Mouse (Mus musculus): Measurements from ENCODE around the gene Lgr4.

Lgr4 gene

DNA sequence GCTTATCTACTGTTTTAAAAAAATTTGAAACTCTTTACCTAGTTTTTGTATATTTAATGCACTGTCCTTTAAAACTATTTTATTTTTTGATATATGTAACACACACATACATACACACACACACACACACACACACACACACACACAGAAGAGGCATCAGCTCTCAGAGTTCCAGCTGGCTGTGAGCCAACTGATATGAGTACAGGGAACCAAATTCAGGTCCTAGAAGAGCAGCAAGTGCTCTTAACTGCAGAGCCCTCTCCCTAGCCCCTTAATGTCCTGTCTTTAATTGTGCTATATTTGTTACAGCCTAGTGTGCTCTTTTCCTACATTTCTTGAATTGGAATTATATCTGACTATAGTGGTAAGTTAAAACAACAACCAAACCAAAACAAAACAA, 61.8 kb downstream of the Lgr4 start:
- no peak for TF ChIP-seq CTCF (conservative IDR thresholded peaks at IDR 0.05; ENCODE audit: low read length)
- TF ChIP-seq NANOG (IDR thresholded peaks at IDR 0.05; ENCODE audit: borderline replicate concordance, low read length), result no peak
- no peak for TF ChIP-seq POU5F1 (IDR thresholded peaks at IDR 0.05; ENCODE audit: borderline replicate concordance, low read length)
- Histone ChIP-seq H3K4me3 (replicated peaks; ENCODE audit: low read length) (no peak overlapping the region), H3K9me3 (ENCODE audit: low read length) (no peaks in the 10 kb centered on the region), H3K27me3 (ENCODE audit: insufficient read depth, low read length) (no peaks in the 10 kb centered on the region), H3K36me3 (ENCODE audit: insufficient read depth, low read length) (peaks cover 69% of the 10 kb centered on the region), H3K4me1 (replicated peaks; ENCODE audit: low read depth, low read length) (peaks cover 5% of the 10 kb centered on the region; the same call in 1 of the 2 replicates)

DNA sequence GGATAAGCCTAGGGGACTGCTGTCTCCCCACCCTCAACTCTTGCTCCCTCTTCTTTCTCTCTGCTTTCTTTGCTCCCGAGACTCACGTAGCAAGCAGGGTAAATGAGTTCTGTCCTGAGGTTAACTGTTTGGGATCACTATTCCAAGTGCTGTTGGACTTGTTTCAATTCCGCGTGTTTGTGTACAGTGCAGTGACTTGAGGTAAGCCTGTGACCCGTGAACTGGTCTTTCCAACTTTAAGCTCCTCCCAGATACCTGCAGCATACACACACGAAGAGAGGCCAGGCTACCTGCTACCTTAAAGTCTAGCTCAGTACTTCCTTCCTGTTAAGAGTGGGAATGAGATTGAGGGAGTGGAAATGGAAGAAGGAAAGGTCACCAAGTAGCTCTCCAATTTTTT, 66.0 kb downstream of the Lgr4 start:
- Histone ChIP-seq H3K27me3 (ENCODE audit: insufficient read depth, low read length) (no peaks in the 10 kb centered on the region), H3K9me3 (ENCODE audit: low read length) (no peaks in the 10 kb centered on the region), H3K4me1 (replicated peaks; ENCODE audit: low read depth, low read length) (peaks cover 37% of the 10 kb centered on the region), H3K4me3 (replicated peaks; ENCODE audit: low read length) (no peak overlapping the region), H3K36me3 (ENCODE audit: insufficient read depth, low read length) (peaks cover 68% of the 10 kb centered on the region)
- no peak for TF ChIP-seq POU5F1 (IDR thresholded peaks at IDR 0.05; ENCODE audit: borderline replicate concordance, low read length)
- TF ChIP-seq CTCF (conservative IDR thresholded peaks at IDR 0.05; ENCODE audit: low read length), result no peak
- TF ChIP-seq NANOG (IDR thresholded peaks at IDR 0.05; ENCODE audit: borderline replicate concordance, low read length), result no peak

- Histone ChIP-seq H3K27me3 (ENCODE audit: insufficient read depth, low read length) (no peaks in the 10 kb centered on the region), H3K4me1 (replicated peaks; ENCODE audit: low read depth, low read length) (peaks cover 51% of the 10 kb centered on the region), H3K9me3 (ENCODE audit: low read length) (no peaks in the 10 kb centered on the region), H3K4me3 (replicated peaks; ENCODE audit: low read length) (no peak overlapping the region), H3K36me3 (ENCODE audit: insufficient read depth, low read length) (peaks cover 62% of the 10 kb centered on the region)
- TF ChIP-seq CTCF (conservative IDR thresholded peaks at IDR 0.05; ENCODE audit: low read length), result no peak
Measured at GRCm38 (mm10) chr2:109984930-109985329, 67.5 kb downstream of the Lgr4 start.

DNA sequence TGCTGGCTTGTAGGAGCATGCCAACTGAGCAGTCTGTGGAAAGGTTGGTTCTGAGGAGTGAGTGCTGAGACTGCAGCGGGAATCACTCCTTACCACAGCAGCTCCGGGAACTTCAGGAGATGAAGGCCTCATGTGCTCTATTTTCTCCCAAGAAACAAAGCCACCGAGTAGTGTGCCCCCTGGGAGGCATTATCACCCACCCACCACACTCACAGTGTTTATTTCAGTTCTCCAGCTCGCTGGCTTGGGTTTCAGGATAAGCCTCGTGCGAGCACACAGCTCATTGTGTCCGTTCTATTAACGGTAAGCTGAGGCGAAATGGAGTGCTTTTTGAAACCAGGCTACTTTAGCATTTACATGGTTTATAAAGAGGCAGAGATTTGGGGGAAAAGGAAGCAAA, 68.1 kb downstream of the Lgr4 start:
- H3K4me1 ChIP-seq (replicated peaks; ENCODE audit: low read depth, low read length), result peaks cover 57% of the 10 kb centered on the region
- no peaks in the 10 kb centered on the region for H3K27me3 ChIP-seq (ENCODE audit: insufficient read depth, low read length)
- peaks cover 62% of the 10 kb centered on the region for H3K36me3 ChIP-seq (ENCODE audit: insufficient read depth, low read length)
- no peaks in the 10 kb centered on the region for H3K9me3 ChIP-seq (ENCODE audit: low read length)
- no peak for TF ChIP-seq NANOG (IDR thresholded peaks at IDR 0.05; ENCODE audit: borderline replicate concordance, low read length)
- TF ChIP-seq CTCF (conservative IDR thresholded peaks at IDR 0.05; ENCODE audit: low read length), result no peak
- no peak for TF ChIP-seq POU5F1 (IDR thresholded peaks at IDR 0.05; ENCODE audit: borderline replicate concordance, low read length)
- no peak overlapping the region for H3K4me3 ChIP-seq (replicated peaks; ENCODE audit: low read length)

GRCm38 (mm10) chr2:109986036-109986785, 68.8 kb downstream of the Lgr4 start:
- Histone ChIP-seq H3K36me3 (ENCODE audit: insufficient read depth, low read length) (peaks cover 65% of the 10 kb centered on the region), H3K9me3 (ENCODE audit: low read length) (no peaks in the 10 kb centered on the region), H3K27me3 (ENCODE audit: insufficient read depth, low read length) (no peaks in the 10 kb centered on the region), H3K4me1 (replicated peaks; ENCODE audit: low read depth, low read length) (peaks cover 64% of the 10 kb centered on the region), H3K4me3 (replicated peaks; ENCODE audit: low read length) (no peak overlapping the region)
- TF ChIP-seq CTCF (conservative IDR thresholded peaks at IDR 0.05; ENCODE audit: low read length) (no peak), POU5F1 (IDR thresholded peaks at IDR 0.05; ENCODE audit: borderline replicate concordance, low read length) (no peak), NANOG (IDR thresholded peaks at IDR 0.05; ENCODE audit: borderline replicate concordance, low read length) (no peak)

- no peaks in the 10 kb centered on the region for H3K27me3 ChIP-seq (ENCODE audit: insufficient read depth, low read length)
- no peaks in the 10 kb centered on the region for H3K9me3 ChIP-seq (ENCODE audit: low read length)
- TF ChIP-seq POU5F1 (IDR thresholded peaks at IDR 0.05; ENCODE audit: borderline replicate concordance, low read length) (no peak), CTCF (conservative IDR thresholded peaks at IDR 0.05; ENCODE audit: low read length) (no peak), NANOG (IDR thresholded peaks at IDR 0.05; ENCODE audit: borderline replicate concordance, low read length) (no peak)
- H3K36me3 ChIP-seq (ENCODE audit: insufficient read depth, low read length), result peaks cover 54% of the 10 kb centered on the region
- H3K4me1 ChIP-seq (replicated peaks; ENCODE audit: low read depth, low read length), result peaks cover 70% of the 10 kb centered on the region
- H3K4me3 ChIP-seq (replicated peaks; ENCODE audit: low read length), result no peak overlapping the region
Measured at GRCm38 (mm10) chr2:109987946-109988345, 70.5 kb downstream of the Lgr4 start.

DNA sequence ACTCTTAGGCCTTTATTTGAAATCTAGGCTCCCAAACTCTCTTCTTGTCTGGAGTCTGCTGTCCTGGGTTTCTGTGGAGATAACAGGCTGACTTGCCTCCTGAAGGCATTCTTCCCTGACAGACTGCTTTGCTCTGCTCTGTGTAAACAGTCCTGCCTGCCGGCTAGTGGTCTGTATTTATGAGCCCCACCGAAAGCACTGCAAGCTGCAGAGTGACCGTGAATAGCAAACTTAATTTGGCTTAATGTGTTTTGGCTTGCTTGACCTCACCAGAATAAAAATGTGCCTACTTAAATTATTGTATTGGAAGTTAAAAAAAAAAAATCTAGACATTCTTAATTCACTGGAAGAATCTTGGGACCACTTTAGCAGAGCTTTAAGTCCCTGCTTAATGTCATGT, 71.7 kb downstream of the Lgr4 start:
- TF ChIP-seq POU5F1 (IDR thresholded peaks at IDR 0.05; ENCODE audit: borderline replicate concordance, low read length) (no peak), CTCF (conservative IDR thresholded peaks at IDR 0.05; ENCODE audit: low read length) (no peak), NANOG (IDR thresholded peaks at IDR 0.05; ENCODE audit: borderline replicate concordance, low read length) (no peak)
- Histone ChIP-seq H3K27me3 (ENCODE audit: insufficient read depth, low read length) (no peaks in the 10 kb centered on the region), H3K9me3 (ENCODE audit: low read length) (no peaks in the 10 kb centered on the region), H3K36me3 (ENCODE audit: insufficient read depth, low read length) (peaks cover 45% of the 10 kb centered on the region), H3K4me1 (replicated peaks; ENCODE audit: low read depth, low read length) (peaks cover 70% of the 10 kb centered on the region), H3K4me3 (replicated peaks; ENCODE audit: low read length) (no peak overlapping the region)

DNA sequence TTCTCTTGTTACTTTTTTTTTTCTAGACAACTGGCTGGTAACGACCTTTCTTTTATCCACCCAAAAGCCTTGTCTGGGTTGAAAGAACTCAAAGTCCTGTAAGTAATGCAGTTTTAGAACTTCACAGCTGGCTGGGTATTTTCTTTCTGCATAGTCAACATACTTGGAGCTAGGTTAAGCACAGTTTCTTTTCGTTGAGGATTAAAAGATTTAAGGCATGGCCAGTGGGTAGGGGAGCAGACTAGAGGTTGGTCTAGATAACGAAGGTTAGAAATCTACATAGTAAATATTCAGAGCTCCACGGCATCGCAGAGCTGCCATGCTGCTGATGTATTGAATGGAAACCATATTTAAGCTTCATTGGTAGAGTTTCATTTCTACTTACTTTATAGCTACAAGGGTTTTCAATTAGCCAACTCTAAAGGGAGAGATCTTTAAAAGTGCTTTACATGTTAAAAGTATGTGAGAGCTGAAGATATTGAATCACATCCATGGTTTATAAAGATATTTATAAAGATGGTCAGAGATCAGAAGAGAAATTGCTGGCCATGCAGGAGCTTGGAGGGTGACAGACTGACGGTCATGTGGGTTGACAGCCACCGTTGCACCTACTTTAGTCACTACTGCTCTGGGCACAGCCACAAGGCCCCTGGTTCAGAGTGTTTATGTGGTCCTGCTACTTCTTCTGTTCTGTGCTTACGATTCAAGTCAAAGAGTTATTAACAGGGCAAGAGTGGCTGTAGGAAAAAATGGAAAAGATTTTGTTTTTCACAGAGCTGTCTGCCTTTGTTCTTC, 72.4 kb downstream of the Lgr4 start:
- TF ChIP-seq POU5F1 (IDR thresholded peaks at IDR 0.05; ENCODE audit: borderline replicate concordance, low read length), result no peak
- H3K4me3 ChIP-seq (replicated peaks; ENCODE audit: low read length), result no peak overlapping the region
- peaks cover 70% of the 10 kb centered on the region for H3K4me1 ChIP-seq (replicated peaks; ENCODE audit: low read depth, low read length)
- H3K36me3 ChIP-seq (ENCODE audit: insufficient read depth, low read length), result peaks cover 42% of the 10 kb centered on the region
- no peaks in the 10 kb centered on the region for H3K9me3 ChIP-seq (ENCODE audit: low read length)
- no peaks in the 10 kb centered on the region for H3K27me3 ChIP-seq (ENCODE audit: insufficient read depth, low read length)
